Mouse (Mus musculus): Measurements from ENCODE around the gene Zbtb20. TPM values are rescaled to one million over a fixed set of nuclear protein-coding genes. Genes with fewer than 3 reads are reported as not detected.

Gene Zbtb20
- total RNA-seq, 2 experiments from 2014 or later = 40.1 to 64.5 TPM

DNA sequence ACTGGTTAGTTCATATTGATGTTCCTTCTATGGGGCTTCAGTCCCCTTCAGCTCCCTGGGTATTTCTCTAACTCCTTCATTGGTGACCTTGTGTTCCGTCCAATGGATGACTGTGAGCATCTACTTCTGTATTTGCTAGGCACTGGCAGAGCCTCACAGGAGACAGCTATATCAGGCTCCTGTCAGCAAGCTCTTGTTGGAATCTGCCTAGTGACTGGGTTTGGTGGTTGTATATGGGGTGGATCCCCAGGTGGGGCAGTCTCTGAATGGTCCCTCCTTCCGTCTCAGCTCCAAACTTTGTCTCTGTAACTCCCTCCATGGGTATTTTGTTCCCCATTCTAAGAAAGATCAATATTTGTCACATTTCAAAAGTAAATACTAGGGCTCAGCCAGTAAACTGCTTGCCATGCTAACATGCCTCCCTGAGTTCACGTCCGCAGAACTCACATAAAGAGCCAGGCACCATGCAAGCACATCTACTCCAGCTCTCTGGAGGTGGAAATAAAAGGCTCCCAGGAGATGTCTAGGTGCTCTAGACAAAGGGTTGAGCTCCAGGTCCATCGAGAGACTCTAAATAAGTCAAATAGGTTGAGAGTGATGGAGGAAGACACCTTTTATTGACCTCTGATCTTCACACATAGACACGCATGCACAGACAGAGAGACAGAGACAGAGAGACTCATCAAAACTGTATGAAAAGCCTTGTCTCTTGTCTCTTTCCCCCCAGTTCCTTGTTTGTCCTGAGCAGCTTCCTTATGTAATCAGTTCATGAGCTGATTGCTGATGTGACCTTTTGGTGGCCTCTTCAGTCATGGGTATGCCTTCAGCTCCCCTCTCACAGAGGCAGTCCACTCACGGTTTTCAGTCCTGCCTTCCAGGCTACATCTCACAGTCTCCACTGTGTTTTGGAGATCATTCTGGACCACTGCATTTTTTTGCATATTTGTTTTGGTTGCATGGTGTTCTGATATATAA is 504.0 kb downstream of the Zbtb20 start:
- intact Hi-C loops (cut with DNase I) = no loop called here
- no peak for DNase-seq (ENCODE audit: low spot score in 2 of 2)

DNA sequence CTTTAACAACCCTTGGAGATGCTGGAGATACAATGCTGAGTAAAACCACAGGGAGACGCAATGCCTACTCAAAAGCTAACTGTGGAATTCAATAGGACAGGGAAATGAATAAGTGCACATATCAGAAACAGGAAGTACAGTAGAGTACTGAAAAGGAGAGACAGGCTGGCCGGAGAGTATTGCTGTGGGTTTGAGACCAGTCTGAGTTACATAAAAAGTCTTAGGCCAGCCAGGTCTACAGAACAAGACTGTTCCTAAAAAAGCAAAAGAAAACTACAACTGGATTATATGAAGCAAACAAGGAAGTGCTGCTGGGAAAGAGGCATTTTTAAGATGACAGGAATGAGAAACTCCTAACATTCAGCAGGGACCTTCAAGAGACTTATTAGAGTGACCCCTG is 505.5 kb downstream of the Zbtb20 start:
- intact Hi-C loops (cut with DNase I) = no loop called here
- no peak for DNase-seq (ENCODE audit: low spot score in 2 of 2)

DNA sequence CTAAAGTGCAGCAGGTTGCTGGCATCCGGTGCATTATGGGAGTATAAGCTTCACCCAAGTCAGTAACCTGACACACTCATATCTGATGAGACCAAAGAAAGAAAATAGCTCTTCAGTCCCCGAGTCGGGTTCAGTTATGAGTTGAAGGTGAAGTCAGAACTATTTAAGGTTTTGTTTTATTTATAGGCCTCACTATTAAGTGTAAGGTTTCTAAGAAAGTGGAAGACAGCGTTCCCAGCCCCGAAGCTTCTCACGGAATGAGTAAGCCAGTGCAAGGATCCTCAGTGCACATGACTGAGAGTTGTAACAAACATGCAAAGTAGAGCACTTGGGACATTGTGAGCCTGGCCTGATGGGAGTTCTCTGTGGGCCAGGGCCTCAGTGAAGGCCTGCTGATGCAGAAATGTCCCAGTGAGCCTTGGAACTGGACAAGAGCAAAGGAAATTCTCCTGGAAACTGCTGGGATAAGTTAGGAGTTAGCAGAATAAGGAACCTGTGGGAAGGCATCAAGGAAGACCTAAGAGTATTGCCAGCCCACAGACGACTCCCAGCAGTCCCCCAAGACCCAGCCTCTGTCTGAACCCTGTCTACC is 507.6 kb downstream of the Zbtb20 start:
- DNase-seq (ENCODE audit: low spot score in 2 of 2) = no peak
- intact Hi-C loops (cut with DNase I) = no loop called here

DNA sequence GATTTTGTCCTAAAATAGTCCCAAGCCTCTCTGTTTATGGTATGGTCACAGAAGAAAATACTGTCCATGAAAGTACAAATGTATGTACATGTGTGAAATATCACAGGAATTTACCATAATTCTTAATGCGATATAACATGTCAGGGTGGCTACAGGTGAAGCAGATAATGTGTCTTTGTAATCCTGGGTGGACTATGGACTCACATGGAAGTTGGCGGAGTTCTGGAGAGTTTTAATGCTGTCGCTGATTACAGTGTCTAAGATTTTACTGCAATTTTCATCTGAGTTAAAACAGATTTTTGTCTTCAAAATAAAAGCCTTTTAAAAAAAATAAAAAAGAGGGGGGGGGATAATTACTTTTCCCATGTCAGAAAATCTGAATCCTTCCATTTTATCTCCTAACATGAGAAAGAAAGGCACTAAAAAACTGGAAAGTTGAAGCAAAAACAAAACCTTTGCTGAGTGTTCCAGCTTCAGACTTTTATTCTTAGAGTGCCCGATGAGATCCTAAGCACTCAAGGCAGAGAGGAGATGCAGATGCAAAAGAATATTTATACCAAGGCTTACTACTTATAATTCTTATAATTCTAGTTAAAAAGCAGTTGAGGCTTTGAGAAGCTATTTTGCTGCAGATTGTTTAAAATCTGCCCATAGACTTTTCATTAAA is 509.4 kb downstream of the Zbtb20 start:
- intact Hi-C loops (cut with DNase I) = no loop called here
- no peak for DNase-seq (ENCODE audit: low spot score in 2 of 2)

DNA sequence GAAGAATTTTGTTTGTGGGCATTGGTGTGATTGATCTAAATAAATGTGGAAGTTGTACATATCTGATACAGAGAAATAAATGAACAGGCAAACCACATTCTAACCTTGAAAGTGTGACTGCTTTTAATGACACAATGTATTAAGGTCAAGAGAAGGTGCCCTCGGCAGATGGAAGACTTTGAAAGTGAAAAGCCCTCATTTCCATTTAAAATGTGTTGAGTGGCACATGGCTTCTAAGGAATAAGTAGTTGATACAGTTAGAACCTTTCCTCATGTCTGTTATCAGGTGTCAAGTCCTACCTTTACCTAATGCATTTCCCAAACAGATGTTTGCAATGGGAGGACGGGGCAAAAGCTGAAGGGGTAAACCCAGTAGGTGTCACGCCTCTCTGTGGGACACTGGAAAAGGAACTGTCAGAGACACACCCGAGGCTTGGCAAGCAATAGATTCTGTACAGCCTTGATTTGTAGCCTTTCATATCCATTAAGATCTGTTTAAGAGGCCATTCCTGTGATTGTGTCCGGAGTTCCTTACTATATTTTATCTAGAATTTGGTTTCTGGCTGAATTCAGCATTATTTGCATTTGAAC is 510.0 kb downstream of the Zbtb20 start:
- intact Hi-C loops (cut with DNase I) = no loop called here
- no peak for DNase-seq (ENCODE audit: low spot score in 2 of 2)

DNA sequence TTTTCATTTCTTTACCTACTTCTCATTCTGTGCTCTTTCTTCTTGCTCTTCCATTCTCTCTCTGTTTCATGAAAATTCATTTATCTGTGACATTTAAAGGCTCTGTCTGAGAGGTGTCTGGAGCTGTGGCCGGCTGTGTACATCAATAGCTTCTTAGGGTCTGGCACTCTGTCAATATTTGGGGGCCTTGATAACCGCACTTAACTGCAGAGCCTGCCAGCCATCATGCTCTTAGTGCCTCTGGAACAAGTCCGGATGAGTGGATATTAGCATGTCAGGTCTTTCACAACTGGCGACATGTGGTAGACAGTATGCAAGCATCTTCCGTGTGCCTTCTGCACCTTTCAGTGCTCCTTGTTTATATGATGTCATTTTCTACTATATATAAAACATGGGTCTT is 510.7 kb downstream of the Zbtb20 start:
- DNase-seq (ENCODE audit: low spot score in 2 of 2) = no peak

DNA sequence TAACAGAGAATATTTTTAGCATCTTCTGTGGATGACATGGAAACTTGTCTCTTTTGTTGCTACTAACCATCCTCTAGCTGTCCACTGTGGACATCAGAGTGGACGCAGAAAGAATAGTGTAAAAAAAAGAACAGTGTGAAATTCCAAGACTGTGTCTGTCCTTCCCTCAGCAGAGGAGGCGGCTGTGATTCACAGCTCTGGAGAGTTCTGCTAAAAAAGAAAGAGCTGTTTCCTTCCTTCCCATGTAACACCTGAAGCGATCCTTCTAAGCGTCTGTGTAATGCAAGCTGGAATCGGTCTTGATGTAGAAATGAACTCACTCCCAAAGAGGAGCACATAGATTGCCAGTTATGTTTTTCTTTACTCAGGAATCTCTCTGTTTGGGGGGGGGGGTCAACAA is 512.7 kb downstream of the Zbtb20 start:
- no peak for DNase-seq (ENCODE audit: low spot score in 2 of 2)
- intact Hi-C loops (cut with DNase I) = no loop called here

More for the DNA sequence above, 510.7 kb downstream of the Zbtb20 start:
- intact Hi-C loops (cut with DNase I) = no loop called here

DNA sequence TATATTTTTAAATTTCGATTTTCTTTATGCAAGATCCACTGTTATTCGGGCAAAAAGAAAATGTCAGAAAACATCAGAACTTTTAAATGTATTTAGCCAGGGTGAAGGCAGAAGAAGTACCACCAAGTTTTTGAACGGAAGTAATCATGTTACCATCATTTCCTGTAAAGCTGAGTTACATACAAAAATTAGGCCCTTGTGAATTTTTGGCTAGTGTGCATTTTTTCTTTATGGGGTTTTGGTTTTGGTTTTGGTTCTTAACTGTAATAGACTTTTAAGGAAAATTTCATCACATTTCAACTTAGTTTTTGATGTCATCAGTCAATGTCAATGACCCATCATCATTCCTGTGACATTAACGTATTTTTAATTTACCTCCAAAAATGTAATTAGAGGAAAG is 514.7 kb downstream of the Zbtb20 start:
- DNase-seq (ENCODE audit: low spot score in 2 of 2) = no peak
- intact Hi-C loops (cut with DNase I) = no loop called here

DNA sequence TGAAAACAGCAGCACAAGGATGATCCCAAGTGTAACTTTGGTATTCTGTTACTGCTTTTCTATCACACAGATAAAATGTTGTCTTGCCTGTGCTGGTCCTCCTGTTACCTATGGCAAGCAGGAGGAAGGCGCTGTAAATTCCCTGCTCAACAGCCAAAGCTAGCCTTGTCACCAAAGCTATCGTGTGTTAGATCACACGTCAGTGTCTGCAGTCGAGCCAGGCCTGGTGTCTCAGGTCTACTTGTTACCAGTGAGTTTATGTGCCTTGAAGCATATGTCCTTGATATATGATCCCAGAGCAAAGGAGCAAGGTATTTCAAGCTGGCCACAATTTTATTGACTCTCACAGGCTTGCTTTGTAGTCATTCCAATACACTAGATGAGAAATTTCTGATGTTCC is 517.7 kb downstream of the Zbtb20 start:
- DNase-seq (ENCODE audit: low spot score in 2 of 2) = no peak
- intact Hi-C loops (cut with DNase I) = no loop called here

DNA sequence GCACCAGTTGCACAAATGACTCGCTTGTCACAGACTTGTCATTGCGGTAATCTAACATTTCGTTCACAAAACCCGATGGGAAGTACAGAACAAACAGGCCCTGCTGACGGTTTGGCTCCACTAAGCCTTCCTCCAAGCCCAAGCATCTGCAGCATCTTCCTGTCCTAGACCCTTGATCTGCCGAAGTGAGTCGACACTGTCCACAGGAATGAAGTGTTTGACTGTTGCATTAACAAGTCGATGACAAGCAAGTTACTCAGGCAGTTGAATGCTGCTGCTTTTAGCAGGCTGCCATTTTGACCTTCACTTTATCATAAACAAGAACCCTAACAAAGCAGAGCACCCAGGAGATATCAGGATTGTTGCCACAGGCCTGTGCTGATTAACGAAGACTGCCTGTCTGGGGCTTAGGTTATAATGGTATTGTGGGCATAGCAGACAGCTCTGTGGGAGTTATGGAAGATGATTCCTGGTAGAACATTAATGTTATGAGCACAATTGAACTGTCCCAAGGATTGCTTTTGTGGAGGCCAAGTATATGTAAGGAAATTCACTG is 518.4 kb downstream of the Zbtb20 start:
- DNase-seq (ENCODE audit: low spot score in 2 of 2) = no peak
- intact Hi-C loops (cut with DNase I) = no loop called here

DNA sequence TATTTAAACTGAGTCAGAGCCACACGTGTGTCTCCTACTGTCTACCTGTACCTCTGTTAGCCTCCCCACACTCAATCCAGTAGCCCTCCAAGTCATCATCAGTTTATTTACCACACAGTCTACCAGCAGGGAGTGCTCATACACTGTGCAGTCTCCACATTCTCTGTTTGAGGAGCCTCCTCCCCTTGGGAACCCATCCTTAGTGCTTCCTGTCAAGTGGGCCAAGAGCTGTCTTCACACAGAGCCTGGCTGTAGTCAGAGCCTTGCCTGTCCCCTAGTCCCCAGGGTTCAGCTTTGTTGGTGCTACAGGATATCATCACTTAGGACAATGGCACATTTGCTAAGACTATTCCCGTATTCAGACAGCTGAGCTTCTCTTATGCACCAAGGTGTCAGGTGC is 519.1 kb downstream of the Zbtb20 start:
- no peak for DNase-seq (ENCODE audit: low spot score in 2 of 2)

DNA sequence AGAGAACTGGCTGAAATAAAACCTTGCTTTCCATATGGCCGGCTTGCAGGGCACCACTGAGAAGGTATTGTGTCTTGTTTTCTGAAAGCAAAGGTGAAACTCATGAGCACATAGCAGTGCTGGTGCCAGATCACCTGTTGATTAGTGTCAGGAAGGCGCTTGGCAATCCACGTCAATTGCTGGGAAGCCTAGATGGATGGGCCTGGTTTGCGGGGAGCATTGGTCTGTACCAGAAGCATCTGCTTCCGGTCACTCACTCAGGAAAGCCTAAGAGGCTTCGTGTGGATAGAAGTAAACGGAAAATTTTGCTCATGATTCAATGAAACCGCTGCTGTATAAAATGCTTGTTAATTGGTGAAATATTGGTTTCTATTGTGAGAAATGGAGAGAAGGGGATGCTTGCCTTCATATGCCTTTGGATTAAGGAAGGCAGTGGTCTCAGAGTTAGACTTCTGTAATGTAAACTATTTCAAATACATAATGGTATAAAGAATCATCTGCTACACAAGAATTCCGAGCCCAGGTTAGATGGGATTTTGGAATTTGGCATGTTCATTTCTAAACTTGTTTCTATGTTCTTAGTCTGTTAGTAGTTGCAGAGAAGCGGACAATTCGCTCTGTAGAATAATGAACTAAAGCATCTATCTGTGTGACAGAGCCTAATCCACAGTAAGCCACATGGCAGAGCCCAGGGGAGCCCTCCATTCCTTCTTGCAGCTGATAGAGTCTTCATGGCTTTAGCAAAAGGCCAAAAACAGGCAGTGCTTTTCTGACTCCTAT is 521.4 kb downstream of the Zbtb20 start:
- no peak for DNase-seq (ENCODE audit: low spot score in 2 of 2)
- intact Hi-C loops (cut with DNase I) = no loop called here

More for the DNA sequence above, 519.1 kb downstream of the Zbtb20 start:
- intact Hi-C loops (cut with DNase I) = no loop called here

DNA sequence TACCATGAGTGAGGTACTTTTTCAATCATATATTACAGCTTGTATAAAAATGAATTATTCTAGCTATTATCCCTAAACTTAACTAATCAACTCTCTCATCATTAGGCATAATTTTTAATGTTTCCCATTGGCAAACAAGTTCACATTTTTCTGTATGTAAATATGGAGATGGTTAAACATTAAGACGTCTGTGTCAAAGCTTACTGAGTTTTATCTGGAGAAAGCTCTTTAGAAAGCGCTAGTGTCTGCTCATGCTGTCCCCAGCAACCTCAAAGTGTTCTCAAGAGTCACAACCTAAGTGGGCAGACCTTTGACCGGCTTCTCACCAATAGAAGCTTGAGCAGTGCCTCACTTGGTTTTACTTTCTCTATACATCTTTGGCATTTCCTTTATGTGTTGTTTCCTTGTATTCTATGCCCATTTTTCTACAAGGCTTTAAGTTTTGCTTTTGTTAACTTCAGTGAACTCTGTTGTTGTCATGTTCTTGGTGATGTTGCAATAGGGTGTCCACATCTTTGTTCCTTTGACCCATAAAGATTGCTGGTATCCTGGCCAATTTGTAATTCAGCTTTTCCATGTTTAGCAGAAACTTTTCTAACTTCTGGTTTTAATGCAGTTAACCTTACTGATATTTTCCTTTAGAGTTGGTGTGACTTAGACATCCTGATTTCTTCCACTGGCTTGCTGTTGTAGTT is 522.1 kb downstream of the Zbtb20 start:
- intact Hi-C loops (cut with DNase I) = no loop called here
- DNase-seq (ENCODE audit: low spot score in 2 of 2) = no peak

DNA sequence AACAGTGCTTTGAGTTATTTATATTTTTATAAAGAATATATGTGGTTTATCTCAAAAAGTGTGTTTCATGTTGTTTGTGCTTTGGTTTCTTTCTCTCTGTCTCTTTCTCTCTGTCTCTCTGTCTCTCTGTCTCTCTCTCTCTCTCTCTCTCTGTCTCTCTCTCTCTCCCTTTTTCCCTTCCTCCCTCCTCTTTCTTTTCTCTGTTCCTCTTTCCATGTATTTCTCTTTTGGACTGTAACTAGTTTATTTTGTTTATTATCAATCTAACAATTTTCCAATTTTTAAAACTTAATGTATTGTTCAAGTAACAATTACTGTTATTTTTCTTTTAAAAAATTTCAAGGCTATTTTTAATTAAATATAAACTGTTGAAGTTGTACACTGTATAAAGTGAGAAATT is 523.7 kb downstream of the Zbtb20 start:
- no peak for DNase-seq (ENCODE audit: low spot score in 2 of 2)
- intact Hi-C loops (cut with DNase I) = no loop called here

DNA sequence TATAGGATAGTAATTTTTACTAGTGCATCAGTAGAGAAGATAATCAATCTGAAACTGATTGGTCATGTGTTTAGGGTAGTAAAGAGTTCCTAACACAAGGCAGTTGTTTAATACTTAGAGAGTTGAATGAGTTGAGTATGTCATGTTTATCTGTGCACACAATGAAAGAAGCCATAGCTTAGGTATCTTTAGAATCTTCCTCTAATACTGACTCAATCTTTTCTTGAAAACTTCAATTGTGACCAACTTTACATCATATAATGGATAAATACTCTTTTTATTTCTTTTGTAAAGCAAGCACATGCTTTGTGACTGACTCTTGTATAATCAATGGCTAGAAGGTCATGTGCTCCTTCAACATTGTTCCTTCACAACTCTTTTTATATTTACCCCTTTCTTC is 524.4 kb downstream of the Zbtb20 start:
- intact Hi-C loops (cut with DNase I) = no loop called here

DNA sequence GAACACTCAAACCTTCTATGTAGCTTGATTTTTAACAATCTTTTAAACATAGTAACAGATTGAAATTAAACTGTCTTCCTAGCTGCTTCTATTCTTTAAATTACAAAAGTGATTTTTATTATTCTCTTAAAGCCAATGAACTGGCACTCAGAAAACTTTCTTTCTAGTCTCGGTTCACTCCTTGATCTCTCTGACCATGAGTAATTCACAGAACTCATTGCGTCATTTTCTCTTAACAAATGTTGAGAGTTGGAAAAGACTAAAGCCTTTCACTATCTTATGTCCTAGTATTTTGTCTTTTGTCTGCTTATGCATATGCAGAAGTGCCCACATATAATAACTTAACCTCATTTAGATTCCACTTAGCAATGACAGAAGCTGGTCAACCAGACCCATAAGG is 525.3 kb downstream of the Zbtb20 start:
- intact Hi-C loops (cut with DNase I) = no loop called here

More for the DNA sequence above, 524.4 kb downstream of the Zbtb20 start:
- DNase-seq (ENCODE audit: low spot score in 2 of 2) = no peak

DNA sequence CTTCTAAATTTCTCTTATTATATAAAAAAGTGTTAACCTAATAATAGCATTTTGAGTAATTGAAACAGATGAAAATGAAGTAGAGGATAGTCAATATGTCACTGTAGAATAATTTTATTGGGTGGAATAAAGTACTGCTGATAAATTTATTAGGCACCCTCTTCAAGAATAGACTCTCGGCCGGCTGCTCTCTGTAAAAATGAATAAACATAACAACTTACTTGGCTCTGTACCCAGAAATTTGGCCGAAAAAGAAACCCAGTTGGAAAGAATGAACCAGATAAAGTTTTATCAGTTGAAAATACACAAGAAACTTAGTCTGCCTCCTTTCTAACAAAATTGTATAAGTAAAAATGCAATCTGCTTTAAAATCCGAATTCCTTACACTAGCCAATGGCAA is 527.2 kb downstream of the Zbtb20 start:
- no peak for DNase-seq (ENCODE audit: low spot score in 2 of 2)
- intact Hi-C loops (cut with DNase I) = no loop called here

More for the DNA sequence above, 525.3 kb downstream of the Zbtb20 start:
- no peak for DNase-seq (ENCODE audit: low spot score in 2 of 2)

DNA sequence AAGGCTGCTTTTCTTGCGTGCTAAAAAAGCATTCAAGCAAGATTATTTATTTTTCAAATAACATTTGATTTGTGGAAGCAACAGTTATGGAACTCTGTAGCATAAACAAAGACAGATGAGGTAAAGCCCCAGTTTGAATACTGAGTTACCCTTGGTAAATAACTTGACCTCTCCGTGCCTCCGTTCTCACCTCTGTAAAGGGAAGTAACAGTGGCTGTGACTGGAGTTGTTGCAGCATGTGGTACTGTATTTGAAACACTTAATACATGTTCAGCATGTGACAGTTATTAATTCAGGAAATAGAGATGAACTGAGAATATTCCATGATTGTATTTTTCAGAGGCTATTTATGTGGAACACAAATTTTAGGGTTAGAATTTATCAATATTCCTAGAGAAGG is 529.4 kb downstream of the Zbtb20 start:
- intact Hi-C loops (cut with DNase I) = no loop called here
- no peak for DNase-seq (ENCODE audit: low spot score in 2 of 2)
